Mouse (Mus musculus) intestine, postnatal 0 days (tissue): ENCODE results near the gene Kdm2a. TPM values are rescaled to one million over a fixed set of nuclear protein-coding genes. Genes with fewer than 3 reads are reported as not detected.
A peak's percentile ranks its signal among the peaks of the same experiment; 100 is the strongest.

Experiments
- ATAC-seq: fragments of 200-750 bp; cut with Nextera tagmentation; 2 replicates; pipeline ENCODE4 v1.8.0; 2017; ENCODE audit warnings: mild to moderate bottlenecking, moderate TSS enrichment, moderate library complexity
- H3K27ac ChIP-seq: fragments of 300-500 bp; sonication (generic); 2 replicates; pipeline ENCODE4 v1.5.1; 2014; ENCODE audit warnings: mild to moderate bottlenecking, low read depth, low read length, moderate library complexity
- H3K27me3 ChIP-seq: fragments of 300-500 bp; sonication (generic); replicated peaks from 2 replicates; pipeline ENCODE4 v1.6.1; 2014; ENCODE audit warnings: low read length, mixed read lengths; ENCODE audit not compliant: control insufficient read depth, insufficient read depth
- H3K36me3 ChIP-seq: fragments of 300-500 bp; sonication (generic); 2 replicates; pipeline ENCODE4 v1.6.1; 2014; ENCODE audit warnings: mild to moderate bottlenecking, moderate library complexity; ENCODE audit not compliant: control insufficient read depth, insufficient read depth
- H3K4me1 ChIP-seq: fragments of 300-500 bp; sonication (generic); replicated peaks from 2 replicates; pipeline ENCODE4 v1.6.1; 2014; ENCODE audit warnings: antibody characterized with exemption, low read length, mixed read lengths; ENCODE audit not compliant: control insufficient read depth, insufficient read depth
- H3K4me2 ChIP-seq: fragments of 300-500 bp; sonication (generic); replicated peaks from 2 replicates; pipeline ENCODE4 v1.6.1; 2014; ENCODE audit warnings: low read depth, mild to moderate bottlenecking, moderate library complexity
- H3K4me3 ChIP-seq: fragments of 300-500 bp; sonication (generic); 2 replicates; pipeline ENCODE4 v1.5.1; 2014; ENCODE audit warnings: low read depth, low read length
- H3K9ac ChIP-seq: fragments of 300-500 bp; sonication (generic); 2 replicates; pipeline ENCODE4 v1.6.1; 2014; ENCODE audit warnings: mild to moderate bottlenecking, low read depth, low read length
- H3K9me3 ChIP-seq: fragments of 300-500 bp; sonication (generic); 2 replicates; pipeline ENCODE4 v1.6.1; 2016; ENCODE audit warnings: mixed run types; ENCODE audit not compliant: control insufficient read depth
- CTCF ChIP-seq: sonication (generic); IDR thresholded peaks from 2 replicates; pipeline ENCODE4 v1.5.1; 2016; ENCODE audit warnings: low read depth, mild to moderate bottlenecking, control low read depth, antibody characterized with exemption, moderate library complexity
- WGBS: fragments of 180-500 bp; shearing (Covaris S2); extraction: QIAGEN DNeasy Blood & Tissue Kit; methylation state at CpG from one replicate; pipeline ENCODE4 v1.1.7; 2014; 5-methylcytosine and 5-hydroxymethylcytosine counted together
- polyA plus RNA-seq: library from polyadenylated mRNA; unstranded; fragments of >200 nt; fragmentation: Nextera tagmentation; extraction: Ambion mirVana; gene quantifications from 2 replicates; pipeline ENCODE4 v1.2.1, GENCODE M21; 2015

Gene Kdm2a
- polyA plus RNA-seq, 1 experiment from 2014 or later = 21.2 TPM

GRCm38 (mm10) chr19:4441090-4441591, 43.1 kb upstream of the Kdm2a start:
- Histone ChIP-seq H3K4me2 (peak overlapping the region; percentile 94), H3K9me3 (no peaks in the 10 kb centered on the region), H3K4me3 (no peak overlapping the region), H3K27ac (peak overlapping the region; percentile 86), H3K9ac (no peak overlapping the region), H3K4me1 (0 out of 2 replicates have a peak, but pooled peaks cover 5% of the 10 kb centered on the region), H3K27me3 (no peaks in the 10 kb centered on the region), H3K36me3 (no peaks in the 10 kb centered on the region; the same call in 1 of the 2 replicates)
- WGBS = 21% methylated on average over 6 of the region's 6 CpGs
- peak; percentile 75 for ATAC-seq
- peak; percentile 84 for TF ChIP-seq CTCF

- Histone ChIP-seq H3K9ac (no peak overlapping the region), H3K4me3 (peak overlapping the region; percentile 70), H3K36me3 (no peaks in the 10 kb centered on the region; the same call in 1 of the 2 replicates), H3K4me1 (0 out of 2 replicates have a peak, but pooled peaks cover 5% of the 10 kb centered on the region), H3K4me2 (peak overlapping the region; percentile 94), H3K9me3 (no peaks in the 10 kb centered on the region), H3K27me3 (no peaks in the 10 kb centered on the region), H3K27ac (peak overlapping the region; percentile 86)
- ATAC-seq = no peak
- WGBS = 8% methylated on average over 8 of the region's 8 CpGs
- TF ChIP-seq CTCF = no peak
Observed at GRCm38 (mm10) chr19:4440222-4440621, 42.1 kb upstream of the Kdm2a start.

GRCm38 (mm10) chr19:4439161-4439801, 41.2 kb upstream of the Kdm2a start, which contains the start of gene Rhod:
TSS of gene Rhod (minus strand) at chr19:4439432.
- Histone ChIP-seq H3K36me3 (no peaks in the 10 kb centered on the region; the same call in 1 of the 2 replicates), H3K4me3 (peak within 1 kb of the TSS; percentile 70), H3K9me3 (no peaks in the 10 kb centered on the region), H3K27ac (peak within 1 kb of the TSS; percentile 89), H3K27me3 (no peaks in the 10 kb centered on the region), H3K9ac (peak within 1 kb of the TSS; percentile 86), H3K4me2 (peak within 1 kb of the TSS; percentile 94), H3K4me1 (0 out of 2 replicates have a peak, but pooled peaks cover 5% of the 10 kb centered on the region)
- under 1% methylated on average over 42 of the region's 51 CpGs for WGBS
- peak; percentile 32 for ATAC-seq
- peak; percentile 32; the same call in 1 of the 2 replicates for TF ChIP-seq CTCF

GRCm38 (mm10) chr19:4438791-4439160, 40.7 kb upstream of the Kdm2a start:
- peak overlapping the region; percentile 70 for H3K4me3 ChIP-seq
- peak overlapping the region; percentile 89 for H3K27ac ChIP-seq
- ATAC-seq = no peak

GRCm38 (mm10) chr19:4437886-4438285, 39.8 kb upstream of the Kdm2a start:
- ATAC-seq = no peak
- no peak overlapping the region for H3K4me3 ChIP-seq
- H3K9ac ChIP-seq = no peak overlapping the region
- WGBS = 65% methylated on average over 6 of the region's 6 CpGs
- no peaks in the 10 kb centered on the region for H3K36me3 ChIP-seq
- no peak for TF ChIP-seq CTCF
- H3K9me3 ChIP-seq = no peaks in the 10 kb centered on the region
- 0 out of 2 replicates have a peak, but pooled peaks cover 5% of the 10 kb centered on the region for H3K4me1 ChIP-seq
- peak overlapping the region; percentile 94 for H3K4me2 ChIP-seq
- H3K27ac ChIP-seq = no peak overlapping the region
- no peaks in the 10 kb centered on the region for H3K27me3 ChIP-seq

More at GRCm38 (mm10) chr19:4438791-4439160, 40.7 kb upstream of the Kdm2a start:
- Histone ChIP-seq H3K9ac (peak overlapping the region; percentile 86), H3K4me1 (0 out of 2 replicates have a peak, but pooled peaks cover 5% of the 10 kb centered on the region), H3K9me3 (no peaks in the 10 kb centered on the region), H3K27me3 (no peaks in the 10 kb centered on the region), H3K36me3 (no peaks in the 10 kb centered on the region; the same call in 1 of the 2 replicates), H3K4me2 (peak overlapping the region; percentile 94)
- TF ChIP-seq CTCF = no peak
- WGBS = 9% methylated on average over 8 of the region's 8 CpGs

- Histone ChIP-seq H3K4me2 (no peak overlapping the region), H3K4me1 (0 out of 2 replicates have a peak, but pooled peaks cover 5% of the 10 kb centered on the region), H3K9ac (no peak overlapping the region), H3K27ac (0 out of 2 replicates have a peak overlapping the region, but pooled peaks have one; percentile 28), H3K9me3 (no peaks in the 10 kb centered on the region), H3K4me3 (no peak overlapping the region), H3K27me3 (no peaks in the 10 kb centered on the region), H3K36me3 (peaks cover 5% of the 10 kb centered on the region; the same call in 1 of the 2 replicates)
- peak; percentile 34 for ATAC-seq
- TF ChIP-seq CTCF = no peak
- WGBS = 54% methylated on average over 3 of the region's 3 CpGs
Observed at GRCm38 (mm10) chr19:4436254-4436653, 38.2 kb upstream of the Kdm2a start.
